Mouse (Mus musculus) spleen, adult 12 weeks (tissue): ENCODE measurements around the gene Gpr153.

Source experiments
- DNase-seq: peaks from one replicate; pipeline ENCODE4 v3.0.0; 2022; ENCODE audit warnings: low spot score

Gene Gpr153

GRCm38 (mm10) chr4:152287317-152288120 is 13.5 kb downstream of the Gpr153 start:
- DNase-seq: no peak

- DNase-seq: no peak
These were observed 14.4 kb downstream of the Gpr153 start for GRCm38 (mm10) chr4:152288398-152288945.

GRCm38 (mm10) chr4:152290385-152290784 is 16.4 kb downstream of the Gpr153 start:
- DNase-seq: no peak

- no peak for DNase-seq
These were observed 17.0 kb downstream of the Gpr153 start for GRCm38 (mm10) chr4:152290991-152291390.

GRCm38 (mm10) chr4:152291562-152291961 is 17.5 kb downstream of the Gpr153 start, which contains the start of gene Hes3:
Gene Hes3, minus strand, starts transcription at chr4:152291662.
- DNase-seq: no peak

- no peak for DNase-seq
These were observed 18.2 kb downstream of the Gpr153 start for GRCm38 (mm10) chr4:152292102-152292765.

GRCm38 (mm10) chr4:152294188-152294929 is 20.3 kb downstream of the Gpr153 start:
- DNase-seq: no peak

GRCm38 (mm10) chr4:152295916-152296315 is 21.9 kb downstream of the Gpr153 start:
- no peak for DNase-seq

- DNase-seq: no peak
These were observed 22.3 kb downstream of the Gpr153 start for GRCm38 (mm10) chr4:152296371-152296770.

- peak; percentile 99 for DNase-seq
These were observed 23.1 kb downstream of the Gpr153 start, which contains the start of gene Icmt for GRCm38 (mm10) chr4:152296874-152297861. Gene Icmt, plus strand, starts transcription at chr4:152297227.

GRCm38 (mm10) chr4:152298836-152299235 is 24.8 kb downstream of the Gpr153 start:
- DNase-seq: no peak

- no peak for DNase-seq
These were observed 26.3 kb downstream of the Gpr153 start for GRCm38 (mm10) chr4:152300375-152300774.

- no peak for DNase-seq
These were observed 28.0 kb downstream of the Gpr153 start for GRCm38 (mm10) chr4:152302012-152302411.

- no peak for DNase-seq
These were observed 29.1 kb downstream of the Gpr153 start for GRCm38 (mm10) chr4:152303172-152303571.

GRCm38 (mm10) chr4:152304685-152305084 is 30.7 kb downstream of the Gpr153 start:
- DNase-seq: no peak

- DNase-seq: no peak
These were observed 32.0 kb downstream of the Gpr153 start for GRCm38 (mm10) chr4:152305991-152306390.

- no peak for DNase-seq
These were observed 33.5 kb downstream of the Gpr153 start for GRCm38 (mm10) chr4:152307542-152307941.

- DNase-seq: no peak
These were observed 38.2 kb downstream of the Gpr153 start for GRCm38 (mm10) chr4:152312186-152312585.

- no peak for DNase-seq
These were observed 39.2 kb downstream of the Gpr153 start for GRCm38 (mm10) chr4:152313211-152313632.

GRCm38 (mm10) chr4:152313934-152314333 is 39.9 kb downstream of the Gpr153 start:
- DNase-seq: no peak
